ENCODE assay signal across 16 mouse cellular contexts in the genomic region with DNA sequence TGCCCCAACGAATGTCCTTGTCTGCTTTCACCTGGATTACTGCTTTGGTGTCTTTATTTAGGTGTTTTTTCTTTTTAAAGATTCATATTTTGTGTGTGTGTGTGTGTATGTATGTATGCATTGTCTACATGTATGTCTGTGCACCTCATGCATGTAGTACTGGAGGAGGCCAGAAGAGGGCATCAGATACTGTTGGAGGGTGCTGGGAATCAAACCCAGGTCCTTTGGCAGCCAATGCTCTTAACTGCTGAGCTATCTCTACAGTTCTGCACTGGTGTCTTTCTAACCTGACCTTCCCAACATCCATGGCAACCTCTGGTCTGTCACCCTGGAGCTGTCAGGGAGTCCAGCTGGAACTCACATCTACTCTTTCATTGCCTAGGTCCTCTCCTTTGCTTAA.
"Had no signal": no experiment of that assay in that cellular context is flagged by ENCODE, and none has a peak within 500 bp of the region (broad histone marks: within the 10 kb centered on the region; RNA-seq: fewer than 3 reads in every experiment).

No protein-coding gene starts in this region.

- H3K9ac ChIP-seq: limb, embryonic 13.5 days; liver, embryonic 14.5 days; midbrain, embryonic 12.5 days; neural tube, embryonic 15.5 days had no signal

- H3K4me3 ChIP-seq: limb, embryonic 13.5 days; megakaryocyte, embryonic 14.5 days; midbrain, embryonic 12.5 days; myocyte; neural tube, embryonic 15.5 days had no signal

- H3K4me1 ChIP-seq: midbrain, embryonic 12.5 days had no signal

- H3K27me3 ChIP-seq: limb, embryonic 13.5 days; midbrain, embryonic 12.5 days; neural tube, embryonic 15.5 days had no signal

- H3K4me2 ChIP-seq: limb, embryonic 13.5 days; midbrain, embryonic 12.5 days; neural tube, embryonic 15.5 days had no signal

- H3K9me3 ChIP-seq: midbrain, embryonic 12.5 days; neural tube, embryonic 15.5 days had no signal

- H3K27ac ChIP-seq: kidney, postnatal 0 days; limb, embryonic 13.5 days; liver, embryonic 14.5 days; macrophage; midbrain, embryonic 12.5 days; neural tube, embryonic 15.5 days had no signal

- ATAC-seq: midbrain, embryonic 16.5 days had no signal

- DNase-seq: kidney, adult 8-10 months; kidney, postnatal 36 days; left cerebral cortex, postnatal 4 days; lung, adult 2 months; lung, postnatal 10 days; thymus, adult 18-20 months; thymus, postnatal 14 days had no signal

- H3K36me3 ChIP-seq: limb, embryonic 13.5 days; midbrain, embryonic 12.5 days; neural tube, embryonic 15.5 days had no signal
